Mouse (Mus musculus): ENCODE results near the gene Epha4.

DNA sequence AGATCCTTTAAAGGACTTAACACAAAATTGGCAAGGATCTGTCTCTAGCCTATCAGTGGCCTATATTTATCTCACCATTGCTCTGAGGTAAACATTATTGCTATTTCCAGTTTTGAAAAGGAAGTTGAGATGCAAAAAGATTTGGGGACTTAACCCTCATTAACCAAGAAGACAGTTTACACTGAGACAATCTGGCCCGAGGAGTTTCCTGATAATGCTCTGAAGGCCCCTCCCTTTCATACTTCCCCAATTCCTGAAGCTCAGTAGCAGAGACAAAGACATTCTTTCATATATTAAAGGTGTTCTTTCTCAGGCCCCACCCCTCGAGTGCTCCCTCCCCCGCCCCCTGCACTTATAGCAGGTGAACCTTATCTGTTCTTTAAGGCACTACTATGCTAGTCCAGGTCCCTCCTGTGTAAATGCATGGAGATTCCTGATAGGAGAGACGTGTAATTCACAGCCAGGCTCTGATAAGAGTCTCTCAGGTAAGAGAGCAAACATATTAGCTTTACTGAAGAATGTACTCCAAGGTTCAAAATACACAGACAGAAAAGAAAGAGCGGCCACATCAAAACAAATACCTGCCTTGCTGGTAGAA lies 46.1 kb downstream of the Epha4 start:
- TF ChIP-seq POLR2A (IDR thresholded peaks at IDR 0.05; ENCODE audit: insufficient read depth, low read length) = no peak
- TF ChIP-seq CTCF (IDR thresholded peaks at IDR 0.05; ENCODE audit: low read depth, low read length) = no peak
